Mouse (Mus musculus): ENCODE results near the gene Hdac4. TPM values are rescaled to one million over a fixed set of nuclear protein-coding genes. Genes with fewer than 3 reads are reported as not detected.

Hdac4 gene
- polyA plus RNA-seq, 1 experiment, result 0.35 TPM

- no peak overlapping the region for H3K4me3 ChIP-seq (replicated peaks)
- no peaks in the 10 kb centered on the region; the same call in 1 of the 2 replicates for H3K4me1 ChIP-seq (ENCODE audit: control insufficient read depth)
- no peaks in the 10 kb centered on the region for H3K9me3 ChIP-seq (ENCODE audit: control insufficient read depth, low read length)
- no peaks in the 10 kb centered on the region for H3K27me3 ChIP-seq (ENCODE audit: control insufficient read depth)
- TF ChIP-seq TAL1 (IDR thresholded peaks at IDR 0.05; ENCODE audit: low read length) (no peak), GATA1 (IDR thresholded peaks at IDR 0.05; ENCODE audit: low read length) (no peak)
- peaks cover 10% of the 10 kb centered on the region for H3K36me3 ChIP-seq (ENCODE audit: control insufficient read depth)
Observed at GRCm38 (mm10) chr1:92143331-92143895, 52.1 kb downstream of the Hdac4 start.

GRCm38 (mm10) chr1:92142793-92143192 is 52.7 kb downstream of the Hdac4 start:
- TF ChIP-seq TAL1 (IDR thresholded peaks at IDR 0.05; ENCODE audit: low read length) (no peak), GATA1 (IDR thresholded peaks at IDR 0.05; ENCODE audit: low read length) (no peak)
- peaks cover 10% of the 10 kb centered on the region for H3K36me3 ChIP-seq (ENCODE audit: control insufficient read depth)
- H3K9me3 ChIP-seq (ENCODE audit: control insufficient read depth, low read length), result no peaks in the 10 kb centered on the region
- no peaks in the 10 kb centered on the region; the same call in 1 of the 2 replicates for H3K4me1 ChIP-seq (ENCODE audit: control insufficient read depth)
- no peak overlapping the region for H3K4me3 ChIP-seq (replicated peaks)
- H3K27me3 ChIP-seq (ENCODE audit: control insufficient read depth), result no peaks in the 10 kb centered on the region

- no peak for TF ChIP-seq TAL1 (IDR thresholded peaks at IDR 0.05; ENCODE audit: low read length)
- no peak for TF ChIP-seq GATA1 (IDR thresholded peaks at IDR 0.05; ENCODE audit: low read length)
- Histone ChIP-seq H3K36me3 (ENCODE audit: control insufficient read depth) (peaks cover 5% of the 10 kb centered on the region), H3K27me3 (ENCODE audit: control insufficient read depth) (no peaks in the 10 kb centered on the region)
Observed at GRCm38 (mm10) chr1:92139001-92139400, 56.5 kb downstream of the Hdac4 start.

GRCm38 (mm10) chr1:92137136-92137848 is 58.2 kb downstream of the Hdac4 start:
- Histone ChIP-seq H3K27me3 (ENCODE audit: control insufficient read depth) (no peaks in the 10 kb centered on the region), H3K4me3 (replicated peaks) (no peak overlapping the region), H3K9me3 (ENCODE audit: control insufficient read depth, low read length) (no peaks in the 10 kb centered on the region), H3K36me3 (ENCODE audit: control insufficient read depth) (peaks cover 5% of the 10 kb centered on the region), H3K4me1 (ENCODE audit: control insufficient read depth) (peaks cover 4% of the 10 kb centered on the region)
- TF ChIP-seq GATA1 (IDR thresholded peaks at IDR 0.05; ENCODE audit: low read length) (no peak), TAL1 (IDR thresholded peaks at IDR 0.05; ENCODE audit: low read length) (no peak)

More at GRCm38 (mm10) chr1:92139001-92139400, 56.5 kb downstream of the Hdac4 start:
- H3K4me3 ChIP-seq (replicated peaks), result no peak overlapping the region
- H3K4me1 ChIP-seq (ENCODE audit: control insufficient read depth), result peaks cover 4% of the 10 kb centered on the region
- H3K9me3 ChIP-seq (ENCODE audit: control insufficient read depth, low read length), result no peaks in the 10 kb centered on the region

- no peaks in the 10 kb centered on the region for H3K9me3 ChIP-seq (ENCODE audit: control insufficient read depth, low read length)
- TF ChIP-seq GATA1 (IDR thresholded peaks at IDR 0.05; ENCODE audit: low read length) (no peak), TAL1 (IDR thresholded peaks at IDR 0.05; ENCODE audit: low read length) (no peak)
- H3K4me3 ChIP-seq (replicated peaks), result no peak overlapping the region
- no peaks in the 10 kb centered on the region for H3K27me3 ChIP-seq (ENCODE audit: control insufficient read depth)
- peaks cover 4% of the 10 kb centered on the region for H3K4me1 ChIP-seq (ENCODE audit: control insufficient read depth)
- peaks cover 5% of the 10 kb centered on the region for H3K36me3 ChIP-seq (ENCODE audit: control insufficient read depth)
Observed at GRCm38 (mm10) chr1:92136362-92136761, 59.1 kb downstream of the Hdac4 start.

- no peak overlapping the region for H3K4me3 ChIP-seq (replicated peaks)
- peaks cover 3% of the 10 kb centered on the region; the same call in 1 of the 2 replicates for H3K36me3 ChIP-seq (ENCODE audit: control insufficient read depth)
- H3K4me1 ChIP-seq (ENCODE audit: control insufficient read depth), result peaks cover 37% of the 10 kb centered on the region
- no peaks in the 10 kb centered on the region for H3K9me3 ChIP-seq (ENCODE audit: control insufficient read depth, low read length)
- TF ChIP-seq TAL1 (IDR thresholded peaks at IDR 0.05; ENCODE audit: low read length) (no peak), GATA1 (IDR thresholded peaks at IDR 0.05; ENCODE audit: low read length) (no peak)
- no peaks in the 10 kb centered on the region for H3K27me3 ChIP-seq (ENCODE audit: control insufficient read depth)
Observed at GRCm38 (mm10) chr1:92132181-92132580, 63.3 kb downstream of the Hdac4 start.

- Histone ChIP-seq H3K36me3 (ENCODE audit: control insufficient read depth) (peaks cover 1% of the 10 kb centered on the region; the same call in 1 of the 2 replicates), H3K4me3 (replicated peaks) (no peak overlapping the region), H3K27me3 (ENCODE audit: control insufficient read depth) (no peaks in the 10 kb centered on the region), H3K4me1 (ENCODE audit: control insufficient read depth) (peaks cover 40% of the 10 kb centered on the region), H3K9me3 (ENCODE audit: control insufficient read depth, low read length) (no peaks in the 10 kb centered on the region)
- TF ChIP-seq TAL1 (IDR thresholded peaks at IDR 0.05; ENCODE audit: low read length), result no peak
Observed at GRCm38 (mm10) chr1:92130470-92131100, 64.9 kb downstream of the Hdac4 start.

GRCm38 (mm10) chr1:92129751-92130150 is 65.7 kb downstream of the Hdac4 start:
- H3K4me1 ChIP-seq (ENCODE audit: control insufficient read depth), result peaks cover 44% of the 10 kb centered on the region

GRCm38 (mm10) chr1:92127785-92128184 is 67.7 kb downstream of the Hdac4 start:
- H3K4me3 ChIP-seq (replicated peaks), result no peak overlapping the region
- H3K36me3 ChIP-seq (ENCODE audit: control insufficient read depth), result no peaks in the 10 kb centered on the region
- H3K4me1 ChIP-seq (ENCODE audit: control insufficient read depth), result peaks cover 51% of the 10 kb centered on the region

More at GRCm38 (mm10) chr1:92129751-92130150, 65.7 kb downstream of the Hdac4 start:
- H3K27me3 ChIP-seq (ENCODE audit: control insufficient read depth), result no peaks in the 10 kb centered on the region
- no peak for TF ChIP-seq TAL1 (IDR thresholded peaks at IDR 0.05; ENCODE audit: low read length)
- no peak for TF ChIP-seq GATA1 (IDR thresholded peaks at IDR 0.05; ENCODE audit: low read length)
- H3K9me3 ChIP-seq (ENCODE audit: control insufficient read depth, low read length), result no peaks in the 10 kb centered on the region
- no peaks in the 10 kb centered on the region for H3K36me3 ChIP-seq (ENCODE audit: control insufficient read depth)
- no peak overlapping the region for H3K4me3 ChIP-seq (replicated peaks)

More at GRCm38 (mm10) chr1:92127785-92128184, 67.7 kb downstream of the Hdac4 start:
- H3K27me3 ChIP-seq (ENCODE audit: control insufficient read depth), result no peaks in the 10 kb centered on the region
- H3K9me3 ChIP-seq (ENCODE audit: control insufficient read depth, low read length), result no peaks in the 10 kb centered on the region
- TF ChIP-seq GATA1 (IDR thresholded peaks at IDR 0.05; ENCODE audit: low read length) (no peak), TAL1 (IDR thresholded peaks at IDR 0.05; ENCODE audit: low read length) (no peak)
